Mouse (Mus musculus) cerebellum, adult 2 months (tissue): ENCODE data around the gene Mstn.

Experiments
- CTCF ChIP-seq: fragments of 200-500 bp; IDR thresholded peaks from 2 replicates; pipeline ENCODE4 v1.5.1; 2011; ENCODE audit warnings: low read depth, mild to moderate bottlenecking, control low read depth, low read length, moderate library complexity, borderline replicate concordance; ENCODE audit not compliant: insufficient read depth
- POLR2A ChIP-seq: fragments of 200-500 bp; IDR thresholded peaks from 2 replicates; pipeline ENCODE4 v1.6.1; 2011; ENCODE audit warnings: low read length, control low read depth, borderline replicate concordance; ENCODE audit not compliant: insufficient read depth

DNA sequence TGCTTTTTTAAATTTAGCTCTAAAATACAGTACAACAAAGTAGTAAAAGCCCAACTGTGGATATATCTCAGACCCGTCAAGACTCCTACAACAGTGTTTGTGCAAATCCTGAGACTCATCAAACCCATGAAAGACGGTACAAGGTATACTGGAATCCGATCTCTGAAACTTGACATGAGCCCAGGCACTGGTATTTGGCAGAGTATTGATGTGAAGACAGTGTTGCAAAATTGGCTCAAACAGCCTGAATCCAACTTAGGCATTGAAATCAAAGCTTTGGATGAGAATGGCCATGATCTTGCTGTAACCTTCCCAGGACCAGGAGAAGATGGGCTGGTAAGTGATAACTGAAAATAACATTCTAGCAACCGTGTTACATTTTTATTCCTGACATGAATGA is 2.5 kb downstream of the Mstn start:
- no peak for TF ChIP-seq CTCF
- TF ChIP-seq POLR2A = no peak
